Mouse (Mus musculus) heart, postnatal 0 days (tissue): ENCODE data around the gene Slc4a10.

Source experiments
- CTCF ChIP-seq: IDR thresholded peaks from 2 replicates; pipeline ENCODE4 v1.5.1; 2016; ENCODE audit warnings: antibody characterized with exemption, control low read depth, low read depth
- EP300 ChIP-seq: IDR thresholded peaks from 2 replicates; pipeline ENCODE4 v1.6.1; 2016; ENCODE audit warnings: antibody characterized with exemption, low read depth

GRCm38 (mm10) chr2:62147636-62148035 lies 101.4 kb downstream of the Slc4a10 start:
- no peak for TF ChIP-seq EP300
- no peak for TF ChIP-seq CTCF
